Mouse (Mus musculus): ENCODE results near the gene Ktn1.

Gene Ktn1

GRCm38 (mm10) chr14:47665061-47665778, 17.0 kb downstream of the Ktn1 start:
- no peak for DNase-seq

GRCm38 (mm10) chr14:47668096-47668495, 19.8 kb downstream of the Ktn1 start:
- DNase-seq, result no peak

GRCm38 (mm10) chr14:47682886-47683285, 34.6 kb downstream of the Ktn1 start:
- no peak for DNase-seq

- DNase-seq, result no peak
Observed at GRCm38 (mm10) chr14:47684579-47684978, 36.3 kb downstream of the Ktn1 start.

- no peak for DNase-seq
Observed at GRCm38 (mm10) chr14:47699126-47699525, 50.9 kb downstream of the Ktn1 start.

GRCm38 (mm10) chr14:47709546-47709945, 61.3 kb downstream of the Ktn1 start:
- DNase-seq, result no peak

- DNase-seq, result no peak
Observed at GRCm38 (mm10) chr14:47715771-47716170, 67.5 kb downstream of the Ktn1 start.

- no peak for DNase-seq
Observed at GRCm38 (mm10) chr14:47717916-47718606, 69.8 kb downstream of the Ktn1 start.

GRCm38 (mm10) chr14:47720023-47720422, 71.8 kb downstream of the Ktn1 start:
- DNase-seq, result no peak

GRCm38 (mm10) chr14:47723035-47723434, 74.8 kb downstream of the Ktn1 start:
- no peak for DNase-seq

- DNase-seq, result no peak
Observed at GRCm38 (mm10) chr14:47728594-47728993, 80.3 kb downstream of the Ktn1 start.

- DNase-seq, result no peak
Observed at GRCm38 (mm10) chr14:47735354-47735753, 87.1 kb downstream of the Ktn1 start.

- no peak for DNase-seq
Observed at GRCm38 (mm10) chr14:47736471-47736870, 88.2 kb downstream of the Ktn1 start.

GRCm38 (mm10) chr14:47740316-47740996, 92.2 kb downstream of the Ktn1 start:
- DNase-seq, result no peak

- DNase-seq, result peak; percentile 10
Observed at GRCm38 (mm10) chr14:47741046-47741445, 92.8 kb downstream of the Ktn1 start.

GRCm38 (mm10) chr14:47742674-47743073, 94.4 kb downstream of the Ktn1 start:
- no peak for DNase-seq

GRCm38 (mm10) chr14:47745086-47745485, 96.8 kb downstream of the Ktn1 start:
- no peak for DNase-seq

- DNase-seq, result peak; percentile 71
Observed at GRCm38 (mm10) chr14:47747536-47747935, 99.3 kb downstream of the Ktn1 start.

GRCm38 (mm10) chr14:47748714-47749113, 100.5 kb downstream of the Ktn1 start:
- DNase-seq, result no peak

- DNase-seq, result peak; percentile 84
Observed at GRCm38 (mm10) chr14:47751422-47752205, 103.4 kb downstream of the Ktn1 start.

- DNase-seq, result no peak
Observed at GRCm38 (mm10) chr14:47753561-47753960, 105.3 kb downstream of the Ktn1 start.

- no peak for DNase-seq
Observed at GRCm38 (mm10) chr14:47754253-47754897, 106.1 kb downstream of the Ktn1 start.
